Mouse (Mus musculus): ENCODE data around the gene Tmem72. TPM values are rescaled to one million over a fixed set of nuclear protein-coding genes. Genes with fewer than 3 reads are reported as not detected.

Tmem72 gene
- total RNA-seq (2021) = 1 to 10 TPM in 1 of 2 experiments, under 1 TPM in 1; 0.59 to 4.6 TPM
- long read RNA-seq, experiment 1 = 0 reads
- long read RNA-seq, experiment 2, full-length matches to known transcripts = 1 of 3 reads
- long read RNA-seq, experiment 2, partial matches to known transcripts = 0 of 3 reads
- long read RNA-seq, experiment 2, other reads (novel, unspliced or antisense) = 2 of 3 reads

- no peak for DNase-seq (ENCODE audit: low spot score in 2 of 2)
These were observed at the start of gene Tmem72 for GRCm38 (mm10) chr6:116716666-116717065. Tmem72 (minus strand) TSS chr6:116716913.

- DNase-seq (ENCODE audit: low spot score in 2 of 2) = no peak
These were observed 47.8 kb upstream of the Tmem72 start for GRCm38 (mm10) chr6:116764524-116764923.

GRCm38 (mm10) chr6:116762333-116762732 is 45.6 kb upstream of the Tmem72 start:
- no peak for DNase-seq (ENCODE audit: low spot score in 2 of 2)

- no peak for DNase-seq (ENCODE audit: low spot score in 2 of 2)
These were observed 43.5 kb upstream of the Tmem72 start for GRCm38 (mm10) chr6:116760181-116760580.

GRCm38 (mm10) chr6:116756364-116756763 is 39.7 kb upstream of the Tmem72 start:
- DNase-seq (ENCODE audit: low spot score in 2 of 2) = no peak

- DNase-seq (ENCODE audit: low spot score in 2 of 2) = no peak
These were observed 21.3 kb upstream of the Tmem72 start for GRCm38 (mm10) chr6:116738046-116738445.

GRCm38 (mm10) chr6:116735361-116735760 is 18.6 kb upstream of the Tmem72 start:
- no peak for DNase-seq (ENCODE audit: low spot score in 2 of 2)

GRCm38 (mm10) chr6:116733577-116733976 is 16.9 kb upstream of the Tmem72 start:
- DNase-seq (ENCODE audit: low spot score in 2 of 2) = no peak

- DNase-seq (ENCODE audit: low spot score in 2 of 2) = no peak
These were observed 7.9 kb upstream of the Tmem72 start for GRCm38 (mm10) chr6:116724489-116725160.

- DNase-seq (ENCODE audit: low spot score in 2 of 2) = no peak
These were observed 2.2 kb upstream of the Tmem72 start for GRCm38 (mm10) chr6:116718920-116719319.

GRCm38 (mm10) chr6:116718361-116718760 is 1.6 kb upstream of the Tmem72 start:
- DNase-seq (ENCODE audit: low spot score in 2 of 2) = no peak

GRCm38 (mm10) chr6:116717851-116718250 is 1.1 kb upstream of the Tmem72 start:
- no peak for DNase-seq (ENCODE audit: low spot score in 2 of 2)

GRCm38 (mm10) chr6:116715166-116715565 is 1.5 kb downstream of the Tmem72 start:
- DNase-seq (ENCODE audit: low spot score in 2 of 2) = no peak

GRCm38 (mm10) chr6:116714576-116714975 is 2.1 kb downstream of the Tmem72 start:
- no peak for DNase-seq (ENCODE audit: low spot score in 2 of 2)

GRCm38 (mm10) chr6:116713966-116714365 is 2.7 kb downstream of the Tmem72 start:
- no peak for DNase-seq (ENCODE audit: low spot score in 2 of 2)

- no peak for DNase-seq (ENCODE audit: low spot score in 2 of 2)
These were observed 4.2 kb downstream of the Tmem72 start for GRCm38 (mm10) chr6:116712503-116712902.

GRCm38 (mm10) chr6:116712062-116712461 is 4.7 kb downstream of the Tmem72 start:
- DNase-seq (ENCODE audit: low spot score in 2 of 2) = no peak

GRCm38 (mm10) chr6:116704320-116704719 is 12.4 kb downstream of the Tmem72 start:
- no peak for DNase-seq (ENCODE audit: low spot score in 2 of 2)

- no peak for DNase-seq (ENCODE audit: low spot score in 2 of 2)
These were observed 15.9 kb downstream of the Tmem72 start for GRCm38 (mm10) chr6:116700821-116701220.

GRCm38 (mm10) chr6:116697896-116698425 is 18.8 kb downstream of the Tmem72 start:
- no peak for DNase-seq (ENCODE audit: low spot score in 2 of 2)

- DNase-seq (ENCODE audit: low spot score in 2 of 2) = no peak
These were observed 19.3 kb downstream of the Tmem72 start for GRCm38 (mm10) chr6:116697413-116697812.

GRCm38 (mm10) chr6:116694346-116694745 is 22.4 kb downstream of the Tmem72 start:
- no peak for DNase-seq (ENCODE audit: low spot score in 2 of 2)

GRCm38 (mm10) chr6:116693639-116694038 is 23.1 kb downstream of the Tmem72 start:
- no peak for DNase-seq (ENCODE audit: low spot score in 2 of 2)

Measured in adrenal gland, postnatal 4 days (tissue).